Mouse (Mus musculus) left cerebral cortex, adult 2 months (tissue): ENCODE results near the gene Litaf. TPM values are rescaled to one million over a fixed set of nuclear protein-coding genes. Genes with fewer than 3 reads are reported as not detected.
A peak's percentile ranks its signal among the peaks of the same experiment; 100 is the strongest.

Source experiments
- DNase-seq, 2 experiments: peaks; one replicate each; pipeline ENCODE4 v3.0.0; 2021 to 2022; ENCODE audit warnings: low spot score in 2 of 2, mixed read lengths in 1 of 2; ENCODE audit errors: extremely low spot score in 1 of 2
- H3K27ac ChIP-seq: fragments of 200-600 bp; 2 replicates; pipeline ENCODE4 v1.8.1; 2022
- H3K4me3 ChIP-seq: fragments of 200-600 bp; 2 replicates; pipeline ENCODE4 v1.8.1; 2022
- CTCF ChIP-seq: fragments of 200-600 bp; IDR thresholded peaks from 2 replicates; pipeline ENCODE4 v1.8.1; 2022; ENCODE audit warnings: antibody characterized with exemption, mild to moderate bottlenecking, moderate library complexity
- intact Hi-C: fragments of 180-260 bp; cut with DNase I; formaldehyde crosslinking; loops from one replicate; pipeline ENCODE4 v1.15.1; 2025
- long read RNA-seq, 2 experiments: library from polyadenylated mRNA; stranded (forward); transcript quantifications; one replicate each; pipeline ENCODE4 v2.0.0; 2021; ENCODE audit warnings: borderline mapping rate in 2 of 2
- total RNA-seq, 2 experiments: library from RNA; stranded (reverse); gene quantifications; 2 replicates each; pipeline ENCODE4 v1.2.3; 2021

The Litaf gene
- 10 to 100 TPM in 1 of 2 experiments, 1 to 10 TPM in 1; 9.1 to 14.1 TPM for total RNA-seq
- long read RNA-seq, experiment 1, partial matches to known transcripts, result 0 of 5 reads
- long read RNA-seq, experiment 1, other reads (novel, unspliced or antisense), result 1 of 5 reads
- long read RNA-seq, experiment 2, transcript Litaf-201 (4 exons, 2,235 nt), result major isoform, 5 of 8 reads
- long read RNA-seq, experiment 2, partial matches to known transcripts, result 2 of 8 reads
- long read RNA-seq, experiment 2, other reads (novel, unspliced or antisense), result 1 of 8 reads

DNA sequence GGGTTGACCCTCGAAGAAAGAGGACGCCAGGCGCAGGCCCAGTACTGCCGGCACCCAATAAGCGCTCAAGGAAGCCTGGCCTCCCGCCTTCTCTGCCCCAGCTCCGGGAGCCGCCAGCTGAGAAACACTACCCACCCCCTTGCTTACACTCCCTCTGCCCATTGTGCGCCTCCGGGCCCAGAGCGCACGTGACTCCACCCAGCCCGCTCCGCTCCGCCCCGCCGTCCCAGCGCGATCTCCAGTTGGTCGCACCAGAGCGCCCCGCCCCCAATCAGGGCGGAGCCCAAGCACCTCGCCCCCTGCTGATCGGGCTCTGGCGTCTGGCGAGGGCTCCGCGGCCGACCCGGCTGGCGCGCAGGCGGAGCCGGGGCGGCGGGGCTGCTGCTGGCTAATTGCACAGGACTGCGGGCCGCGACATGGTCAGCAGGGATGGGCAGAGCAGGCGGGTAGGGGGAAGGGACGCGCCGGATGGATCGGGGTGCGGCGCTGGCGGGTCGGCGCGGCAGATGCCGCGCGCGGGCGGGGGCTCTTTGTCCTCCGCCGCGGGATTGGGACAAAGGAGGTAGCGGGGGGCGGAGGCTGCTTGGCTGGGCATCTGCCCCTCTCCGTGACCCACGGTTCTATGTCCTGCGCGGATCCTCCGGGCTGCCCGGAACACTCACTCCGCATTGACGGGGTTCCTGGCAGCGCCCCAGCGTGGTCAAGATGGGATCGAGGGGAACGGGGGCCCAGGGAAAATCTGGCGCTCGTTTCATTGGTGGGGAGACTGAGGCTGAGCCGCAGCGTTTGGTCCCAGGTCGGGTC, at the start of gene Litaf:
Gene Litaf (minus strand): TSS at position 129 of the 804 bp plus-strand sequence.
- Histone ChIP-seq H3K4me3 (peak within 1 kb of the TSS; percentile 74), H3K27ac (peak within 1 kb of the TSS; percentile 95)
- intact Hi-C loops, result loop anchor here (1.0 to 5.0 kb wide), 2 partner anchors 26 to 41 kb away; no protein-coding TSS in a partner anchor
- DNase-seq, result peak; percentile 96 to 98
- TF ChIP-seq CTCF, result no peak; the same call in 1 of the 2 replicates

DNA sequence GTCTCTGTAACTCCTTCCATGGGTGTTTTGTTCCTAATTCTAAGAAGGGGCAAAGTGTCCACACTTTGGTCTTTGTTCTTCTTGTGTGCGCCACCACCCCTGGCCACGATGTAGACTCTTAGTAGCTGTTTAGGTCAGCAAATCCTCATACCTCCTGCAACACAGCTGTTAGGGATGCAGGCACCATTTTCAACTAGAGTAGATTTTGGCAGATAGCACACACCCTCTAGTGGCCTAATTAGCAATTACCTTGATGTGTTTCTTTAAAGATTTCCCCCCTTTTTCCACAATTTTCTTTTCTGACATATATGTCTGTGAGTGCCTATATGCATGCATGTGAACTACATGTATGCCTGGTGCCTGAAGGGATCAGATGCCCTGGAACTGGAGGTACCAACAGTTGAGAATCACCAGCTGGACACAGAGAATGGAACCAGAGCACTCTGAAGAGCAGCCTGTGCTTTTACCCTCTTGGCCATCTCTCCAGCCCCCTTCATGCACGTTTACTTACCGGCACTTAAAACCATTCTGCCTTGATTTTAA, 43.3 kb upstream of the Litaf start:
- peak; percentile 78 for TF ChIP-seq CTCF
- no peak for DNase-seq
- H3K27ac ChIP-seq, result no peak overlapping the region
- intact Hi-C loops, result loop anchor here (1.0 to 5.0 kb wide), 3 partner anchors 42 to 234 kb away; partner anchors contain the start of gene Litaf
- no peak overlapping the region for H3K4me3 ChIP-seq

DNA sequence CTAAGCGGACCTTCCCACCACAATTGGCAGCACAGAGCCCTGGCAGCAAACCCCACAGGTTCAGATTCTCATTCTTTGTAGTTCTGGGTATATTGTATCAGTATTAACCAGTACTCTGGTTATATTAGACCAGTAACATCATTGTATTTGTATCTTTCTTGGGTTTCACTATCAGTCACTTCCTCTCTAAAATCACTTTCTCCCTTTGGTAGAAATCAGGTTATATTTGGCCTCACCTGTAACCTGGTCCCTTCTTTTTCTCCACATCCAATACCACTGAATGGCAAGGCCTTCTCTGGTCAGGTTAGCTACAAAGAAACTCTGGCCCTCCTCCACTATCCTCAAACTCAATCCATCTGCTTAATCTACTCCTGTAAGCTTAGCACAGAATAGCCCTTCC, 38.9 kb upstream of the Litaf start:
- Histone ChIP-seq H3K27ac (no peak overlapping the region), H3K4me3 (no peak overlapping the region)
- intact Hi-C loops, result loop anchor here (5.0 kb wide), 1 partner anchor 38 kb away; the partner anchor contains the start of gene Litaf
- DNase-seq, result no peak
- TF ChIP-seq CTCF, result no peak

DNA sequence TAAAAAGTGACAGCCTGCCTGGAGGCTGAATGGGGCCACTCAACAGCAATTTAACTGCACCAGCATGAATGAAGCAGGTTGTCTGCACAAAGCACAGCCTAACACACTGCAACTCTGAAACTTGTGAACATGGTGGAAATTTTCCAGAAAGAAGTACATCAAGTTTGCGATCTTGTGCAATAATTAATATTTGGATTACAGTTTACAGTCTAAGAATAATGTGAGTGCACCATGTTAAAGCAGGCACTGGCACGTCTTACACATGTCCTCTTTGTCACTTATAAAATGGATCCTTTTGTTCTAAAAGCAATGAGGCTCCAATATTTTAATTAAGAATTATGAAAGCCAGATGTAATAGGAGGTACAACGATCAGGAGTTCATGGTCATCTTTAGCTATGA, 31.3 kb upstream of the Litaf start:
- no peak for TF ChIP-seq CTCF

DNA sequence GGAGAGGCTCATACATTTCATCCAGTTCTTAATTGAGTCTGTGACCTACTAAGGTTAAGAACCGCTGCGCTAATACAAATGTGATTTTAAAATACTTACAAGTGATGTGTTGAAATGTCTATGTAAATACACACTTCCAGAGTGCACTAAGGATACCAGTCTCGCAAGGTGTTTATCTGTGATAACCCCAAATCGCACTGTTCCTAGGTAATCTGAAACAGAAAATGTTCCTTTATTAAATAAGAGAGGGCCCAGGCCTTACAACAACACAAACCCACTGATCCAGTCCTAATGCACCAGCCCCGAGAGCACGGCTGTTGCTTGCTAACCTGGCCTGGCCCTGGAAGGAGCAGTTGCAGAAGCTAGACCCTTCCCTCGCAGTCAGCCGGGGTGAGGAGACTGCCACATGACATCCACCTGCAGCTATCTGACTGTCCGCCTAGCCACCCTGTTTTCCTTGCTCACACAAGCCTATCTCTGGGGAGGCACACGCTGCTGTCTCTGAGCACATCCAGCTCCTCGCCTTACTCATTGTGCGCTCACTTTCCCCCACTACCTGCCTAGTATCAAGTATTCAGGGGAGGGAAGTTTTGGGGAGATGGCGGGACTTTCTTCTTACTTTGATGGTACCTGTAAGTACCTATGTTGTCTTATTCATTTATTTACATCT, 27.9 kb upstream of the Litaf start:
- Histone ChIP-seq H3K27ac (peak overlapping the region; percentile 86), H3K4me3 (no peak overlapping the region)
- DNase-seq, result no peak
- TF ChIP-seq CTCF, result no peak
- intact Hi-C loops, result no loop called here

More for the DNA sequence above, 31.3 kb upstream of the Litaf start:
- Histone ChIP-seq H3K4me3 (no peak overlapping the region), H3K27ac (no peak overlapping the region)
- no peak for DNase-seq
- intact Hi-C loops, result no loop called here

DNA sequence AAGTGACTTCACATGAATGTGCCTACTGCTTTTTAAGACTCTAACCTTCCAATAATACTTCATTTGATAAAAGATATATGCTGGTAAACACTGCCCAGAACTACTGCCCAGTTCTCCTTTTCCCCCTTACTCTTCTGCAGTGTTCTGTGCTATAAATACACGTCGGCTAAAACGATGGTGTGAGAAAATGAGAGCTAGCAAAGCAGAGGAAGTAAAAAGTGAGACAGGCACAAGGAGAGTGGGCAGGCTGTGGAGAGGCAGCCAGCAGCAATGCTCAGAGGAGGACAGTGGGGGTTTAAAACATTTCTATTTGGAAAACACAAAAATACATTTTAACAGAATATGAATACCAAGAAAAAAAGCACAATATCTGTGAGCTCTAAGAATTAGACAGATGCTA, 26.6 kb upstream of the Litaf start:
- Histone ChIP-seq H3K4me3 (no peak overlapping the region), H3K27ac (peak overlapping the region; percentile 86)
- no peak for TF ChIP-seq CTCF
- intact Hi-C loops, result loop anchor here (1.0 kb wide), 1 partner anchor 26 kb away; the partner anchor contains the start of gene Litaf
- no peak for DNase-seq

DNA sequence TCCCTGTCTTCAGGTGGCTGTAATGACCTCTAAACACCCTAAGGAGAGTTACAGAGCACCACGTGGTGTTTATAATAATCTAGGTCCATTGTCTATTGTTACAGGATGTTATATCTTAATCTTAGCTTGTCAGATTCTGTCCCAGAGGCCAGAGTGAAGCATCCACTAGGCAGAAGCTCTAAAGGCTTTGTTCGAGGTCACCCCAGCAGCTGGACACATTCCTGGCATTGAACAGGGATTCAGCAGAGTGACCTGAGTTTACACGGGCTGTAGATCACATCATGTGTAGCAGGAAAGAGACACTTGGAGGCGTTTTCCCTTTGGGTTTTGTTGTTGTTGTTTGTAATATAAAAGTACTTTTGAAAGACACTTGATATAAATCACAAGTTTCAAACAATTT, 26.1 kb upstream of the Litaf start:
- no peak for TF ChIP-seq CTCF
- no peak for DNase-seq
- Histone ChIP-seq H3K4me3 (no peak overlapping the region), H3K27ac (peak overlapping the region; percentile 78)
- intact Hi-C loops, result loop anchor here (1.0 kb wide), 1 partner anchor 26 kb away; the partner anchor contains the start of gene Litaf

DNA sequence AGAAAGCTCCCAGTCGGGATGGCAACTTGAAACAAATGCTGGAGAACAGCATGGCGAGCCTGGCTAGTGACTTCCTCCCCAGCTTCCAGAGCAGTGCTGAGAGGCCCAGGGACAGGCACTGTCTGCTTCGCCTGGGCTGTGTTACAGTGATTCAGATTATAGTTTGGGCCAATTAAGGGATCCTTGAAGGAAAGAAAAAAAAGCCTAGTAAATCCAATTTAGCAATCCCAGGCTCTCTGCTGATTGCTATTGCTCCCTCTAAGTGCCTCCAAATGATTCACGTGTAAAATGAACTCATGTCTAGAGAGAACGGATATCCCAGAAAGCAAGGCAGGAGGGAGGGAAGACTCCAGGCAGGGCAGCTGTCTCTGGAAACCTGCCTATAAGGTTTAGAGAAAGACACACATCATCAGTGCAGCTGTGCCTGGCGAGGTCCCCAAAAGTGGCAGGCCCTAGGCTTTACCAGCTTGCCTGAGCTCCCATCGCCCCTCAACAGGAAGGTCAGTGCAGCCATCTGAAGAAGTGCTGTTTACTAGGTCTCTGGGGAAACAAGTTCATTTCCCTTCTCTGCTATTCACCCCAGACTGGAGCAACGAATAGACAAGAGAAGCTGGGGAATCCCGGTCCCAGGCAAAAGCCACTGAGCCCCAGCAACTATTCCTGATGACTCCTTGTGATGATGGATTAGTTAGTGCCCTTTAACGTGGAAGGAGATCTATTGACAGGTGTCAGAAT, 25.0 kb upstream of the Litaf start:
- intact Hi-C loops, result no loop called here
- H3K4me3 ChIP-seq, result no peak overlapping the region
- no peak for TF ChIP-seq CTCF
- peak overlapping the region; percentile 78 for H3K27ac ChIP-seq
- no peak for DNase-seq

DNA sequence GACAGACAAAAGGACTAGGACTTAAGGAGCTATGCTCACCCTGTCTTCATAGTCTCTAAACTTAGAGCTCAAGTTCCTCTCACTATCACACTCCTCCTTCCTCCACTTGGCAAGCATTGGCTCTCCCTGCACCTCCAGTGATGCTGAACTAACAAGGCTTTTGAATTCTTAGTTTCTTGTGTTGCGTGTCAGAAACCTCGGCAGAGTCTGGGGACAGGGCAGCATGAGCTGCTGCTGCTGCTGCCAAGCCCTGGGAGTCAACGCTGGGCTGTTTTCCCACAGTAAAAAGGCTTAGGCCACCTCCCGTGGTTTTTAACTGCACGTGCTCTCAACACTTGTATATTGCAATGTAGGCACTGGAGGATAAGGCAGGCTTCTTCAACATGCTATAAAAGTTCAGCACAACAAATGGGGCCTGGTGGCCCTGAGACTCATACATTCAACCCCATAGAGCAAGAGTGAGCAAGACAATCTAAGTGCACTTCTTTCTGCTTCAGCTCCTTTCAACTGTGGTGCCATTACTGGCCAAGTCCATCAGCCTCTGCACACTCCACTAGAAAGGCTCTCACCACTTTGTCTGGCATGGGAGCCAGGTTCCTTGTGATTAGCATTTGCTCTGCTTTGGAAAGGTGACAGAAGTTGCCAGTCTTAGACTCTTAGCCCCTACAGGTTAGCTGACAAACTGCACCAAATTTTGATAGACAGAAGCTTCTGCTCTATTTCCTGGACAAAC, 21.1 kb upstream of the Litaf start:
- H3K4me3 ChIP-seq, result no peak overlapping the region
- peak overlapping the region; percentile 24; the same call in 1 of the 2 replicates for H3K27ac ChIP-seq
- peak; percentile 30 for TF ChIP-seq CTCF
- DNase-seq, result no peak
- intact Hi-C loops, result no loop called here

DNA sequence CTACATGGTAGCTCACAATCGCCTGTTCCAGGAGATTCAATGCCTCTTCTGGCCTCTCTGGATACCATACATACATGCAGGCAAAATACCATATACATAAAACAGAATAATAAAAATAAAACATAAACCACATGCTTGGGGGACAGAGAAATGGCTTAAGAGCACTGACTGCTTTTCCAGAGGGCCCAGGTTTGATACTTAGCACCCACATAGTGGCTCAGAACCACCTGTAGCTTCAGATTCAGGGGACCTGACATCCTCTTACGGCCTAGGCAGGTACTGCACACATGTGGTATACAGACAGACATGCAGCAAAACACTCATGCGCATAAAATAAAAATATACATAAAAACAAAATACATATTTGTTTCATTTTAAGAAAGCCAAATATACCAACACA, 20.3 kb upstream of the Litaf start:
- TF ChIP-seq CTCF, result no peak
- intact Hi-C loops, result no loop called here
- Histone ChIP-seq H3K27ac (no peak overlapping the region), H3K4me3 (no peak overlapping the region)
- DNase-seq, result no peak
